Mouse (Mus musculus): Measurements from ENCODE around the gene Btbd35f30. TPM values are rescaled to one million over a fixed set of nuclear protein-coding genes. Genes with fewer than 3 reads are reported as not detected.
"Not testable (repeated sequence)": the region's sequence is repeated elsewhere in the genome, so short reads cannot be mapped to it uniquely, and the experiment has no call there.

Btbd35f30 gene
- not detected for total RNA-seq (2021)
- long read RNA-seq, experiment 1 = 0 reads
- long read RNA-seq, experiment 2 = 0 reads

DNA sequence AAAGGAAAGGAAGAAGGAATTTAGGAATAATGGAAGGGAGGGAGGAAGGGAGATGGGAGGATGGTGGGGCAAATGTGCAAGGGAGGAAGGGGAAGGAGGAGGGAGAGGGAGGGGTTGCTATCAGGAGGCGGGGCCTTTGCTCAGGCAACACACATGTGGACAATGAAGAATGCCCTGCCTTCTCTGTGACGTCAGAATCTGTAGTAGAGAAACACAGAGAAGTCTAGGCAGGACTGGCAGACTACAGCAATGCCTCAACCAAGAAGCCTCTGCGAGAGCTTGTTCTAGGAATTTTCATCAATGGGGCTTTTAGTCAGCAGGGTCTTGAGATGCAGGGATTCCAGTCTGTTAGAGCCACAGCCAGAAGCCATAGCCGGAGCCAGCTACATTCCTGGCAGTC lies at the start of gene Btbd35f30:
Btbd35f30 (plus strand) TSS at position 301 of the 400 bp plus-strand sequence.
- DNase-seq; intact Hi-C loops (cut with DNase I; ENCODE audit: low total_unique reads): not testable (repeated sequence)

DNA sequence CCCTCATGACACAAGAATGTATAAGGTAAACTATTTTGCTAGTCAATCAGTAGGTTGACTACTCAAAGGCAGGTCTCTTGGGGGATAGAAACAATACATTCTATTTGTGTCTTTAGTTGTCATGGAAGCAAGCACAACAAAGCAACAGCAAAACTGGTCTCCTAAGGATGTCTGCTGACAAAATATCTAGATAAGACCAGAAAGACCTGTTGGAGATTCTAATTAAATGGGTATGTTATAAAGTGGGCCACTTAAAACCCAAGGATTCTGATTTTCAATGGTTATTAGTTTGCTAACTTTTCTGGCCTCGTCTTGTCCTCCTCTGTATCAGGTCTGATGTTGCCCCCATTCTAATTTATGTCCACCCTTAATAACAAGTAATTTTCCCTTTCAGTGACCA lies 47.0 kb downstream of the Btbd35f30 start, which contains the start of gene Gm21789:
Gm21789 (plus strand) TSS at position 301 of the 400 bp plus-strand sequence.
- DNase-seq; intact Hi-C loops (cut with DNase I; ENCODE audit: low total_unique reads): not testable (repeated sequence)

Other genes starting within 250 kb of the Btbd35f30 start
- gene Gm5926, start 243.9 kb upstream of the Btbd35f30 start, total RNA-seq (2021) = not detected
- not detected for gene Btbd35f21, start 168.5 kb upstream of the Btbd35f30 start, total RNA-seq (2021)
- gene Gm21789, start 47.1 kb downstream of the Btbd35f30 start, total RNA-seq (2021) = not detected
- gene Btbd35f5, start 79.3 kb downstream of the Btbd35f30 start, total RNA-seq (2021) = not detected

All from gastrocnemius, postnatal 14 days (tissue).